Mouse (Mus musculus) adrenal gland, postnatal 36 days (tissue): ENCODE measurements around the gene 4932415D10Rik. TPM values are rescaled to one million over a fixed set of nuclear protein-coding genes. Genes with fewer than 3 reads are reported as not detected.

Source experiments
- DNase-seq, 2 experiments: peaks; one replicate each; pipeline ENCODE4 v3.0.0; 2021; ENCODE audit warnings: mixed read lengths in 1 of 2
- long read RNA-seq, 2 experiments: library from polyadenylated mRNA; stranded (forward); transcript quantifications; one replicate each; pipeline ENCODE4 v2.0.0; 2021; ENCODE audit warnings: borderline sequencing depth in 2 of 2
- total RNA-seq, 2 experiments: library from RNA; stranded (reverse); gene quantifications; 2 replicates each; pipeline ENCODE4 v1.2.3; 2021

4932415D10Rik gene
- not detected for total RNA-seq
- long read RNA-seq, experiment 1 = 0 reads
- long read RNA-seq, experiment 2 = 0 reads

GRCm38 (mm10) chr10:82316482-82316881 lies at the start of gene 4932415D10Rik:
Gene 4932415D10Rik, minus strand, starts transcription at chr10:82316582.
- DNase-seq = no peak

GRCm38 (mm10) chr10:82361911-82362310 lies 45.5 kb upstream of the 4932415D10Rik start:
- DNase-seq = no peak

GRCm38 (mm10) chr10:82355401-82355800 lies 39.0 kb upstream of the 4932415D10Rik start:
- no peak for DNase-seq

GRCm38 (mm10) chr10:82354083-82355010 lies 38.0 kb upstream of the 4932415D10Rik start, which contains the start of gene Gm4924:
Gene Gm4924, plus strand, starts transcription at chr10:82354255.
- peak; percentile 82 to 85 for DNase-seq

- no peak for DNase-seq
Measured at GRCm38 (mm10) chr10:82329826-82330225, 13.4 kb upstream of the 4932415D10Rik start.

- no peak for DNase-seq
Measured at GRCm38 (mm10) chr10:82320134-82320533, 3.8 kb upstream of the 4932415D10Rik start.

GRCm38 (mm10) chr10:82296440-82296839 lies 19.9 kb downstream of the 4932415D10Rik start:
- DNase-seq = no peak

- DNase-seq = no peak
Measured at GRCm38 (mm10) chr10:82257331-82257730, 59.1 kb downstream of the 4932415D10Rik start.

GRCm38 (mm10) chr10:82245021-82245420 lies 71.4 kb downstream of the 4932415D10Rik start:
- DNase-seq = no peak

GRCm38 (mm10) chr10:82241401-82241788 lies 75.0 kb downstream of the 4932415D10Rik start:
- no peak for DNase-seq

- peak; percentile 81 to 85 for DNase-seq
Measured at GRCm38 (mm10) chr10:82240742-82241400, 75.5 kb downstream of the 4932415D10Rik start, which contains the start of gene Zfp938. Gene Zfp938, minus strand, starts transcription at chr10:82241280.

Other genes with a start within 250 kb of the 4932415D10Rik start
- 1 to 10 TPM; 2.9 to 3.2 TPM for gene BC024063, start 233.2 kb downstream of the 4932415D10Rik start, total RNA-seq
- 1 to 10 TPM; 2.6 to 3.9 TPM for gene AU041133, start 188.6 kb downstream of the 4932415D10Rik start, total RNA-seq
- gene Zfp938, start 75.3 kb downstream of the 4932415D10Rik start, total RNA-seq = 1 to 10 TPM; 5.2 to 5.7 TPM
- gene Gm4924, start 37.7 kb upstream of the 4932415D10Rik start, total RNA-seq = 1 to 10 TPM; 3.7 to 4.3 TPM
- not detected for gene Gm1553, start 176.0 kb upstream of the 4932415D10Rik start, total RNA-seq